Comparison of ENCODE assay signal across 8 mouse cellular contexts in the genomic region with DNA sequence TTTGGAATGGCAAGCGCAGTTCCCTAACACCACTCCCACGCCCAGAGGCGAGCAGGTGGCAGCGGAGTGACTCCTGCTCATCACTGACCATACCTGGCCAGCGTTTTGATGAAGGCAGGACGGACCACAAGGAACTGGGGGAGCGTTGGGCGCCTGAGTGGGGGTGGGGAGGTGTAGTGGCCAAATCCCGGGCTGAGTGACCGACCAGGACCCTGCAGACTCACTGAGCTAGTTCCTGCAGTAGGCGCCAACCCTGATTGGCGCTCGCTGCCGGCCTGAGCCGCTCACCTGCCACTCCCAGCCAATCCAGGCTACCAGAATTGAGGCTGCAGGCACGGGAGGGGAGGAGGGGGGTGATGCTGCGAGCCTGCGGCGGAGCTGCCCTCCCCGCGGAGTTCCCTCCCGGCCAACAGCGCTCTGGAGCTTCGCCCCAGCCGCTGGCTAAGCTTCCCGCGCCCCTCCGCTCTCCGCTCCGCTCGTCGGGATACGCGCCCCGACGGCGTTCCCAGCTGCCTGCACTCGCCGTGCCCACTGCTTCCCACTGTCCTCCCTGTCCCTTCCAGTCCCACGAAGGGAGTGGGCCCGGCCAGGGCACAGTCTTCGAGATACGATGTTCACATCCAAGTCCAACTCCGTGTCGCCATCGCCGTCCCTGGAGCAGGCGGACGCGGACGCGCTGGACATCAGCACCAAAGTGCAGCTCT. TPM values are rescaled to one million over a fixed set of nuclear protein-coding genes. Genes with fewer than 3 reads are reported as not detected.
A peak's percentile ranks its signal among the peaks of the same experiment; 100 is the strongest.
DNase-seq lines count a peak whose midpoint lies in the region; ATAC-seq and TF ChIP-seq lines count a peak whose summit lies in the region.

A gene (plus strand): TSS at position 323 of the 704 bp plus-strand sequence.

- H3K4me1 ChIP-seq in kidney, adult 2 months (ENCODE audit: control insufficient read depth, insufficient read depth, low read length), result 0 out of 2 replicates have a peak, but pooled peaks cover 2% of the 10 kb centered on the region
- H3K4me1 ChIP-seq in liver, embryonic 12.5 days, result peaks cover 30% of the 10 kb centered on the region

- H3K27me3 ChIP-seq in kidney, adult 2 months (replicated peaks; ENCODE audit: control insufficient read depth, insufficient read depth, low read length), result no peaks in the 10 kb centered on the region
- peaks cover 85% of the 10 kb centered on the region for H3K27me3 ChIP-seq in liver, embryonic 12.5 days (replicated peaks)

- H3K27ac ChIP-seq in kidney, adult 2 months (ENCODE audit: insufficient read depth, low read depth, low read length), result peak within 1 kb of the TSS; percentile 22
- H3K27ac ChIP-seq in liver, embryonic 12.5 days, result no peak within 1 kb of the TSS

- H3K4me3 ChIP-seq in kidney, adult 2 months (ENCODE audit: insufficient read depth, low read depth, low read length), result peak within 1 kb of the TSS; percentile 51
- peak within 1 kb of the TSS; percentile 49 for H3K4me3 ChIP-seq in liver, embryonic 12.5 days

- peak; percentile 27 for DNase-seq in adrenal gland, adult 2 months
- no peak for DNase-seq in adrenal gland, adult 8-10 months
- peak; percentile 58 to 74 for DNase-seq in cerebellum, postnatal 25 days
- DNase-seq in gastrocnemius, postnatal 14 days, result peak; percentile 23
- DNase-seq in kidney, adult 2 months, result peak; percentile 82
- DNase-seq in neural tube, embryonic 10.5 days (ENCODE audit: extremely low spot score, low spot score), result peak; percentile 60
- DNase-seq in urinary bladder, postnatal 25 days (ENCODE audit: low spot score), result peak; percentile 49

- no peaks in the 10 kb centered on the region for H3K9me3 ChIP-seq in liver, embryonic 12.5 days (replicated peaks)

- 0 out of 2 replicates have a peak within 1 kb of the TSS, but pooled peaks have one; percentile 17 for H3K9ac ChIP-seq in liver, embryonic 12.5 days

- H3K4me2 ChIP-seq in liver, embryonic 12.5 days, result peak within 1 kb of the TSS; percentile 72

- H3K36me3 ChIP-seq in kidney, adult 2 months (ENCODE audit: control insufficient read depth, insufficient read depth, low read length), result no peaks in the 10 kb centered on the region
- no peaks in the 10 kb centered on the region for H3K36me3 ChIP-seq in liver, embryonic 12.5 days

- TF ChIP-seq CTCF in kidney, adult 2 months (conservative IDR thresholded peaks at IDR 0.05; ENCODE audit: insufficient read depth, insufficient read length, low read depth, low read length), result no peak

- peak; percentile 62 for ATAC-seq in liver, embryonic 12.5 days

- intact Hi-C loops in gastrocnemius, postnatal 14 days (cut with DNase I; ENCODE audit: low total_unique reads), result no loop called here

- WGBS in kidney, adult 2 months, result 2% methylated on average over 51 of the region's 52 CpGs
- WGBS in liver, embryonic 12.5 days (ENCODE audit: insufficient replicate concordance), result 5% methylated on average over 51 of the region's 52 CpGs

- TF ChIP-seq POLR2A in kidney, adult 2 months (IDR thresholded peaks at IDR 0.05; ENCODE audit: low read depth, low read length), result no peak

RNA-seq across cellular contexts. Expression of the gene that starts here (rescaled TPM):
- not detected for total RNA-seq in adrenal gland, adult 2 months (2021)
- 0.10 TPM in 1 of 2 replicates, not detected in the other for polyA plus RNA-seq in adrenal gland, adult 2 months (2012; rRNA removed)
- under 1 TPM in 1 of 4 experiments, not detected in 3; 0.07 TPM for total RNA-seq in adrenal gland, adult 8-10 months (2022)
- under 1 TPM; 0.16 to 0.45 TPM for total RNA-seq in gastrocnemius, postnatal 14 days (2021)
- polyA plus RNA-seq in kidney, adult 2 months (2012; rRNA removed), result 7.4 and 8.8 TPM in 2 replicates
- 0.44 and 0.66 TPM in 2 replicates for polyA plus RNA-seq in liver, embryonic 12.5 days (2016; fragmentation: Nextera tagmentation; extraction: Ambion mirVana)

Comparison
In these comparisons a context has a peak if more than half of its experiments do, and no peak if none do; other contexts are left out.
1. Peak in DNase-seq in adrenal gland, adult 2 months; RNA of the gene not detected or under 1 TPM.
2. Peak in DNase-seq in gastrocnemius, postnatal 14 days; RNA of the gene not detected or under 1 TPM.
3. Peak in ATAC-seq, H3K4me3 ChIP-seq, H3K9ac ChIP-seq and H3K4me2 ChIP-seq in liver, embryonic 12.5 days; RNA of the gene not detected or under 1 TPM.